Mouse (Mus musculus): ENCODE results near the gene Mrpl9.

The Mrpl9 gene

GRCm38 (mm10) chr3:94465632-94466430, 22.7 kb downstream of the Mrpl9 start:
- in situ Hi-C loops (cut with MboI, MseI) = no loop called here

- in situ Hi-C loops (cut with MboI, MseI) = no loop called here
Measured at GRCm38 (mm10) chr3:94468931-94469330, 25.8 kb downstream of the Mrpl9 start.

- in situ Hi-C loops (cut with MboI, MseI) = no loop called here
Measured at GRCm38 (mm10) chr3:94472447-94473114, 29.5 kb downstream of the Mrpl9 start.

- in situ Hi-C loops (cut with MboI, MseI) = no loop called here
Measured at GRCm38 (mm10) chr3:94473115-94473505, 30.0 kb downstream of the Mrpl9 start.

- in situ Hi-C loops (cut with MboI, MseI) = no loop called here
Measured at GRCm38 (mm10) chr3:94473567-94474232, 30.6 kb downstream of the Mrpl9 start.

- in situ Hi-C loops (cut with MboI, MseI) = no loop called here
Measured at GRCm38 (mm10) chr3:94476301-94477035, 33.4 kb downstream of the Mrpl9 start.

GRCm38 (mm10) chr3:94477444-94477843, 34.3 kb downstream of the Mrpl9 start:
- in situ Hi-C loops (cut with MboI, MseI) = no loop called here

GRCm38 (mm10) chr3:94477981-94478422, 34.9 kb downstream of the Mrpl9 start, which contains the start of gene Celf3:
Gene Celf3 (plus strand): TSS chr3:94478295.
- in situ Hi-C loops (cut with MboI, MseI) = no loop called here

GRCm38 (mm10) chr3:94478591-94479169, 35.6 kb downstream of the Mrpl9 start:
- in situ Hi-C loops (cut with MboI, MseI) = no loop called here

GRCm38 (mm10) chr3:94479564-94479963, 36.4 kb downstream of the Mrpl9 start:
- in situ Hi-C loops (cut with MboI, MseI) = no loop called here

- in situ Hi-C loops (cut with MboI, MseI) = no loop called here
Measured at GRCm38 (mm10) chr3:94480291-94480884, 37.3 kb downstream of the Mrpl9 start, which contains the start of gene Riiad1. Gene Riiad1 (minus strand): TSS chr3:94480341.

GRCm38 (mm10) chr3:94481429-94481828, 38.3 kb downstream of the Mrpl9 start:
- in situ Hi-C loops (cut with MboI, MseI) = no loop called here

GRCm38 (mm10) chr3:94482764-94483385, 39.8 kb downstream of the Mrpl9 start:
- in situ Hi-C loops (cut with MboI, MseI) = no loop called here

GRCm38 (mm10) chr3:94483790-94484439, 40.8 kb downstream of the Mrpl9 start:
- in situ Hi-C loops (cut with MboI, MseI) = no loop called here

- in situ Hi-C loops (cut with MboI, MseI) = no loop called here
Measured at GRCm38 (mm10) chr3:94485922-94486321, 42.8 kb downstream of the Mrpl9 start.

- in situ Hi-C loops (cut with MboI, MseI) = no loop called here
Measured at GRCm38 (mm10) chr3:94487581-94487980, 44.5 kb downstream of the Mrpl9 start.

GRCm38 (mm10) chr3:94497162-94497561, 54.0 kb downstream of the Mrpl9 start:
- in situ Hi-C loops (cut with MboI, MseI) = no loop called here

Measured in T-helper 2 cell (primary cell).